Comparison of ENCODE assay signal across 10 mouse cellular contexts in genomic region chr3:27280280-27280749, GRCm38 (mm10). TPM values are rescaled to one million over a fixed set of nuclear protein-coding genes. Genes with fewer than 3 reads are reported as not detected.
DNase-seq lines count a peak whose midpoint lies in the region; ATAC-seq and TF ChIP-seq lines count a peak whose summit lies in the region.
"Had no signal": no experiment of that assay in that cellular context is flagged by ENCODE, and none has a peak within 500 bp of the region (broad histone marks: within the 10 kb centered on the region; RNA-seq: fewer than 3 reads in every experiment).

No protein-coding gene starts in this region.

- peak overlapping the region; percentile 52 for H3K4me3 ChIP-seq in gastrocnemius, adult 2 months
- H3K4me3 ChIP-seq in kidney, embryonic 15.5 days (replicated peaks) = no peak overlapping the region
- H3K4me3 ChIP-seq in neural tube, embryonic 15.5 days (replicated peaks) = no peak overlapping the region
- H3K4me3 ChIP-seq: heart, embryonic 13.5 days; neural tube, embryonic 12.5 days had no signal

- 48% methylated on average over 11 of the region's 11 CpGs for WGBS in kidney, embryonic 15.5 days
- 57% methylated on average over 11 of the region's 11 CpGs for WGBS in neural tube, embryonic 15.5 days

- peak overlapping the region; percentile 53; the same call in 1 of the 2 replicates for H3K27ac ChIP-seq in gastrocnemius, adult 2 months
- peak overlapping the region; percentile 71 for H3K27ac ChIP-seq in kidney, embryonic 15.5 days
- H3K27ac ChIP-seq in neural tube, embryonic 15.5 days (replicated peaks) = no peak overlapping the region
- H3K27ac ChIP-seq: heart, embryonic 13.5 days; neural tube, embryonic 12.5 days had no signal

- H3K9ac ChIP-seq in kidney, embryonic 15.5 days = no peak overlapping the region
- H3K9ac ChIP-seq in neural tube, embryonic 15.5 days (replicated peaks) = no peak overlapping the region
- H3K9ac ChIP-seq: heart, embryonic 13.5 days; neural tube, embryonic 12.5 days had no signal

- intact Hi-C loops in gastrocnemius, adult 2 months (cut with DNase I) = no loop called here

- H3K27me3 ChIP-seq in kidney, embryonic 15.5 days = no peaks in the 10 kb centered on the region
- H3K27me3 ChIP-seq in neural tube, embryonic 15.5 days (replicated peaks) = no peaks in the 10 kb centered on the region
- H3K27me3 ChIP-seq: heart, embryonic 13.5 days; neural tube, embryonic 12.5 days had no signal

- no peaks in the 10 kb centered on the region for H3K9me3 ChIP-seq in kidney, embryonic 15.5 days (replicated peaks)
- H3K9me3 ChIP-seq in neural tube, embryonic 15.5 days (replicated peaks) = no peaks in the 10 kb centered on the region
- H3K9me3 ChIP-seq: heart, embryonic 13.5 days; neural tube, embryonic 12.5 days had no signal

- no peak overlapping the region for H3K4me2 ChIP-seq in kidney, embryonic 15.5 days
- H3K4me2 ChIP-seq in neural tube, embryonic 15.5 days = no peak overlapping the region
- H3K4me2 ChIP-seq: heart, embryonic 13.5 days; neural tube, embryonic 12.5 days had no signal

- ATAC-seq in kidney, embryonic 15.5 days (replicated peaks; ENCODE audit: low FRiP score) = peak; percentile 48
- peak; percentile 25; the same call in 1 of the 2 replicates for ATAC-seq in megakaryocyte, adult 5-6 weeks (ENCODE audit: poor library complexity, severe bottlenecking)
- no peak for ATAC-seq in neural tube, embryonic 15.5 days (ENCODE audit: low FRiP score)

- DNase-seq in ovary, postnatal 36 days (ENCODE audit: low spot score) = peak; percentile 36
- no peak for DNase-seq in ovary, postnatal 10 days (ENCODE audit: low spot score)
- peak; percentile 45 for DNase-seq in gastrocnemius, adult 2 months
- no peak for DNase-seq in layer of hippocampus, postnatal 10 days (ENCODE audit: low spot score in 2 of 2)
- DNase-seq in left cerebral cortex, adult 8-10 months (ENCODE audit: low spot score in 2 of 2) = no peak

- H3K4me1 ChIP-seq in kidney, embryonic 15.5 days = peaks cover 42% of the 10 kb centered on the region
- H3K4me1 ChIP-seq in neural tube, embryonic 15.5 days = peaks cover 14% of the 10 kb centered on the region

- no peak for TF ChIP-seq CTCF in gastrocnemius, adult 2 months (IDR thresholded peaks at IDR 0.05)

- H3K36me3 ChIP-seq in kidney, embryonic 15.5 days = no peaks in the 10 kb centered on the region
- no peaks in the 10 kb centered on the region for H3K36me3 ChIP-seq in neural tube, embryonic 15.5 days
- H3K36me3 ChIP-seq: heart, embryonic 13.5 days; neural tube, embryonic 12.5 days had no signal

RNA-seq across cellular contexts. Expression of gene Tnfsf10, which starts 36.5 kb away (rescaled TPM):
- total RNA-seq in gastrocnemius, adult 2 months (2021) = 10 to 100 TPM in 1 of 2 experiments, 1 to 10 TPM in 1; 3.7 to 15.2 TPM
- polyA plus RNA-seq in kidney, embryonic 15.5 days (2015; fragmentation: Nextera tagmentation; extraction: Ambion mirVana) = 0.44 and 0.45 TPM in 2 replicates
- total RNA-seq in megakaryocyte, adult 5-6 weeks (2015) = 1.0 and 1.1 TPM in 2 replicates
- total RNA-seq in megakaryocyte, adult 5-6 weeks (2017) = 1.5 and 1.6 TPM in 2 replicates
- 1 to 10 TPM; 1.2 to 1.9 TPM for total RNA-seq in layer of hippocampus, postnatal 10 days (2021)
- polyA plus RNA-seq in neural tube, embryonic 15.5 days (2015; fragmentation: Nextera tagmentation; extraction: Ambion mirVana) = 0.09 and 0.75 TPM in 2 replicates
- total RNA-seq in left cerebral cortex, adult 8-10 months (2022) = 1 to 10 TPM; 1.6 to 4.4 (median 1.6) TPM
- polyA plus RNA-seq: neural tube, embryonic 12.5 days had no signal

Comparison
In these comparisons a context has a peak if more than half of its experiments do, and no peak if none do; other contexts are left out.
1. DNase-seq: peak in ovary, postnatal 36 days (single experiment) and gastrocnemius, adult 2 months (single experiment); none in ovary, postnatal 10 days (single experiment), layer of hippocampus, postnatal 10 days (0 of 2) and left cerebral cortex, adult 8-10 months (0 of 2).